Mouse (Mus musculus) embryo, embryonic 11.5 days (tissue): ENCODE data around the gene Pms1.

Source experiments
- DNase-seq: peaks from one replicate; pipeline ENCODE4 v3.0.0-alpha.2; 2012; ENCODE audit warnings: low read depth, low spot score

The Pms1 gene

GRCm38 (mm10) chr1:53201630-53202199 is 95.1 kb downstream of the Pms1 start:
- DNase-seq: peak; percentile 26

DNA sequence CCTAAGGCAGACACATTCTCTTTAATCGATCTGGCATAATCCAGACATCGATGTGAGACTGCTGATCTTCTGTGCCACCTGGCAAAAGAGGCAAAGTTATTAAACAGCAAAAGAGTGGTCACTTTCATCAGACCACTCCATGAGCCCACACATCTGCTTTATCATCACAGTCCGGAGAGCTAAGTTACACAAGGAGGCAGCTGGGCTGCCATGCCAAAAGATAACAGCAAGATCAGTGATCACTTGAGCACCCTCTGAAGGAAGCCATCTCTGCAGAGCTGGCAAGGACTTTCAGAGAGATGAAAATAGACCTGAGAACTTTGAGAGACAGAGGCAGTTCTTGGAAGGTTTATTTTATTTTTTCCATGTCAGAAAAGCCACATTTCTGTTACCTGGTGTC is 102.3 kb downstream of the Pms1 start:
- no peak for DNase-seq

GRCm38 (mm10) chr1:53191234-53191633 is 105.6 kb downstream of the Pms1 start:
- DNase-seq: no peak

GRCm38 (mm10) chr1:53189620-53190019 is 107.2 kb downstream of the Pms1 start:
- no peak for DNase-seq

GRCm38 (mm10) chr1:53187536-53187935 is 109.3 kb downstream of the Pms1 start, which contains the start of gene 1700019A02Rik:
TSS of gene 1700019A02Rik (minus strand) at chr1:53187636.
- no peak for DNase-seq

DNA sequence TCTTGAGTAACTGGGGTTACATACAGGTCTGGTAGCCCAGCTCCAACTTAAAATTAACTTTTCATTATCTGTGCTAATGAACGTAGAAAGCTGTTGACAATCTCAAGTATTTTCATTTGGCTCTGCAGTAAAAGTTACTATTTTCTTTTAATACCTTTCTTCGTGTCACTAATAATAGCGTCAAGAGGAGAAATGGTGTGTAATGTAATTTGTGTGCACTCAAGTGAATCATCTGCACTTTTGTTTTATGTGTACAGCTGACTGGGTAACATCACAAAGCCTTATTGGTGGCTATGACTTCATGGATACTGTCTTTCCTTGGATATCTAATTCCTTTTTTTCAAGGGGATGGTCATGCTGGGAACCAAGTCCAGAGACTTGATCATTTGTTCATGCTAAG is 110.5 kb downstream of the Pms1 start:
- DNase-seq: no peak

DNA sequence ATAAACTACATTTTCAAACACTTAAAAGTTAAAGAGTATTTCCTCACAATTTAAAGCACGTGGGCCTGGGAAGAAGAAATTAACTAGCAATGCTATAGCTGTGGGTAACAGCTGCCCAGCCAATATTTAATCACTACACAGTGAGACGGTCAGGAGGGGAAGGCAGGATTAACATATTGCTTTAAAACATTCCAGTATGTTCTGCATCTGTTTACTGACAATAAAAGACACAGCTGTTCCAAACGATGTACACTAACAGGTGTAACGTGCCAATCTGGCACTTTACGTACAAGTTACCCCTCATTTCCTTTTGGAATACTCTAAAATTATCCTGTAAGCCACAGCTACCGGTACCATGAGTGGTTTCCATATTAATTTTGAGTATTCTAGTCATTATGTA is 139.1 kb downstream of the Pms1 start:
- no peak for DNase-seq
